Mouse (Mus musculus): ENCODE measurements around the gene 1700069L16Rik.

The 1700069L16Rik gene

DNA sequence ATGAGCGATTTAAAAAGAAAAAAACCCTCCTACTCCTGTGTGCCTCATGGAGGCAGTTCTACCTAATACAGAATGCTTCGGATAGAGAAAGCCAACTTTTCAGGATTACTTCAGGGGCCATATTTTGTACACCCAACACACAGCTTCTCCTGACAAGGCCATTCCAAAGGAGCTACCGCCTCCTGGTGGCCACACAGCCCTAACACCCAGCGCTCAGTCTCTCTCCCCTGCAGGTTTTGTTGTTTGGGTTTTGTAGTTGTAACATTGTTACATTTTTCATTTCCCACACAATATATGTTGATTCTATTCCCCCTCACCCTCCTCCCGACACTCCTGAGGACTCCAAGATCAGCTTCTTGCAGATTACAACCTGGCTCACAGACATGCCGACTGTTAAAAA lies 7.6 kb upstream of the 1700069L16Rik start:
- DNase-seq: peak; percentile 77

DNA sequence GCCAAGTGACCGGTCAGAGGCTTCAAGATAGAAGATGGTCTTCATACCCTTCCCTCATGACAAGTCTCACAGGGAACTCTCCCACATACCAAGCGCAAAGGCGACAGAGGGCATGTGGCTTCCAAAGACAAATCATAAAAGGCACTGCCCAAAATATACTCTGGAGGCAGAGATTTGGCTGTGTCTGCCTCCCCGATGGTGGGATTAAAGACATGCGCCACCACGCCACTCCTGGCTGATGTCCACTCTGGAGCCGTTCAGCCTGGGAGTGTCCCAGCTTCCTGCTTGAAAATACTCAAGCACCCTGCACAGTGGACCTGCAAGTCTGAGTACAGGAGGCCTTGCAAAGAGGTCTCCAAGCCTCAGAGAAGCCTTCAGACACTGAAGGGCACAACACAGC lies 6.6 kb upstream of the 1700069L16Rik start:
- DNase-seq: no peak

DNA sequence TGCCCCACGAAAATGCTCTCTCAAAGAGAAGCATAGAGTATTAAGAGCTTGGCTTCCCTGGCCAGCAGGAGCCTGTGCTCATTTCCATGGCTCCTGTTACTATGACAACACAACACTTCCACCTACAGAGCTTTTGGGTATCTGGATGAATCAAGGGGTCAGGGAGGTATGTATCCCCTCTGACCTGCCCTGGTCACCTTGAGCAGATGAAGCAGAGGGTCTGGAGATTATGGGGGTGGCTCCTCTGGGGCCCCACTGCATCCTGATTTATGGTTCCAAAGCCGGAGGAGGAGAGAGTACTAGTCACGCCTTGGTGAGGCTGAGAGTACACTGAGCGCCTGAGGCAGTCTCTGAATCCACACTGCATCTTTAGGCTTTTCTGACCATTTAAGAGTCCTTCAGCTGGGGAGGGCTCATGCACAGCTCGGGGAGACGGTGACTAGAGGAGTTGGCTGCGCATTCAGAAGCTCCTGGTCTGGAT lies 6.1 kb upstream of the 1700069L16Rik start:
- DNase-seq: no peak

DNA sequence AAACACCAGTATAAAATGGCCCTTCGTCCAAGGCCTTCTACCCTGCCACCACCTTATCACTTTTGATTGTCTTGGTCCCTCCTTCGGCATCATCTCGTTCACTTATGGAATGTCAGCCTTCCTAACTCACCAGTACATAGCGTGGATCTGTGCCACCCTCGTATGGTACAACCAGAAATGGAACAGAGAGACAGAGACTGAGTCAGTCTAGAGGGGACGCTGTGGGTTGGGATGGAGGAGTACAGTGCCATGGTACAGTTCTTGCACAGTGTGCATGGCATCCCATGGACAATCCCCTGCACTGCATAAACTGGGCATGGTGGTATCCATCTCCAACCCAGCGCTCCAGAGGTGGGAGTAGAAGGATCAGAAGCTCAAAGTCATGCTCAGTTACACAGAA lies 4.1 kb upstream of the 1700069L16Rik start:
- DNase-seq: no peak

DNA sequence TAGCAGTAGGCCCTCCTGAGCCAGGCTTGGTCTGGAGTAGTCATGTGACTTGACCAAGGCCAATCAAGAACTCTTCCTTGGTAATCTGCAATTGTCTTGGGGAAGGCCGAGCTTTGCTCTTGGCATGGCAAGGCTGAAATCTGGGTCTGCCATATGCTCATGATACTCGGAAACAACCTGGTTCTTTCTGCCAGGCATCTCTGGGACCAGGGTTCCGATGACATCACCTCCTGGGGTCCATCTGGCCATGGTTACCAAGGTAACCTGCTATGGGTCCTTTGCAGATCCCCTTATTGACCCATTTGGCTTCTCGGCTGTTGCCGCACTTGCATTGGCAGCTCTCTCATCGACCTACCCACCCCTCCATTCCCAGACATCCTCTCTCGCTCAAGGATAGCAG lies 3.4 kb upstream of the 1700069L16Rik start:
- DNase-seq: no peak

DNA sequence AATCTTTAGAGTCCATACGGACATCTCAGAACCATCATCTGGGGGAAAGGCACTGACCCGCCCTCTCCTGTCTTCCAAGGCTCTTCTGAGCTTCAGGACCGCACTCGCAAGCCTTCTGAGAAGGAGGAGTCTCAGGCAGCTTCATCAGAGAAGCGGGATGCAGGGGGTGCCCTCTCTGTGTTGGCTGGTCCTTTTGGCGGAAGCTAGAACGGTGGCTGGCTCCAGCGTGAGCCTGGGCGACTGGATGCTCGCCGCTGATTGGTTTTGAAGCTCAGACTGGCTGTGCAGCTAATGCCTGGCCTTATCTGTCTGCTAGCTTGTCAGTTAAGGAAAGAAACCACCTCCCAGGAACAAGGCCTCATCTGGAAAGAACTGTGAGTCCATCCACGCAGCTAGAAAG lies 2.7 kb upstream of the 1700069L16Rik start:
- DNase-seq: no peak

DNA sequence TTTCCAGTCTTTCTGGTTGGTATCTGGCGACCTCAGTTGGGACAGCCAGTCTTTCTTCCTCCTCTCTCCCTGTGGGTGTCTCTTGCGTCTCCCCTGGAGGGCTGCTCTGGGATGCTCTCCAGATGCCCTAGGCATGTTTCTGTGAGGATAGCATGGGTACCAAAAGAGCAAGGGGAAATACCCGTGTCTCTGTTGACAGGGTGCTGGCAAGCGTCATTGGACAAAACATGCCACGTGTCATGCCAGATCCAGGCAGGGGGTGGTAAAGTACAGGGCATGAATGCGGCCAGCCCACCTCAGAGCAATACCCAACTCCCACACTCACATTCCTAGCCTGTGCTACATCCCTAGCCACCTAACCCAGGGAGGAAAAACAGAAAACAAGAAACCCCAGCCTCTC lies 2.0 kb upstream of the 1700069L16Rik start:
- DNase-seq: no peak

DNA sequence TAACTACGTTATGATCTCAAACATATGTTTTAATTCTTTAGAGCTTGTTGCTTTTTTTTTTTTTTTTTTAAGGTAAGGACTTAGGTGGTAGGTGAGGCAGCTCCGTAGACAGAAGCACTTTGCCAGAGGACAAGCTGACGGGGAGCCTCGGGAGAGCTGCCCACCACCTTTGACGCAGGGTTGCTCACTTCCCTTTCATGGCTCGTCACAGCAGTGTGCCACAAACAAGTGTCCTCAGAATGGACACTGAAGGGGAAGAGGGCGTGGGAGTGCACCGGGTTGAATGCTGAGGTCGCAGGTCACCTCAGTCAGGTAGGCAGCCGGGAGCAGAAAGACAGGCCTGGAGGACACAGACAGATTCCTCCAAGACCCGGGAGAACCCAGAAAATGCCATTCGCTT lies 845 bp upstream of the 1700069L16Rik start:
- DNase-seq: no peak

DNA sequence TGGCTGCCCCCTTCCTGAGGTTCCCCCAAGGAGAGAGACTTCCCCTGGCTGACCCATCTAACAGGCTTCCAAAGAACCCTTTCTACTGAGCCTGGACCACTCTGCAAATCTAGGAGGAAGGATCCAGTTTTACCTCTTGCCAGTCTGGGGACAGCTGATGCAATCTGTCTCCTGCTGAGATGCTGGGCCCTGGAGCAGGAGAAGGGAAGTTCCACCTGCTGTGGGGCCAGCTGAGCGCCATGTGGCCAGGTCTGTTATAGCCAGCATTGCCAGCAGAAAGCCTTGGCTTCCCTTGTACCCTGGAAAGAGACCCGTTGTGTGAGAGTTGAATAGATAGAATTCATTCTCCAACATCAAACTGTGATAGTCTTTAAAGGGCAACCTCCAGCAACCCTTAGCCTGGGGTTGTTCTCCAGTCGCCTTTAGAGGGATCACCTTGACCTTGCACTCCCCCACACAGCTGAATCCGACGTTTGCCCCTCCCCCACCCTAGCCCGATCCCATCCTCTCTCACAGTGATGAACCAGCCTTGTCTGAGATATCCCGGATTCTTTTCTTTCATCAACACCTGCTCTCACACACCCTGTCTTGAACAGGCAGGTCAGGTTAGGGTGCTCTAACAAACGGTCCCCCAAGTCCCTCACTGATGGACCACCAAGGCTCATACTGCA lies 870 bp downstream of the 1700069L16Rik start:
- DNase-seq: no peak

DNA sequence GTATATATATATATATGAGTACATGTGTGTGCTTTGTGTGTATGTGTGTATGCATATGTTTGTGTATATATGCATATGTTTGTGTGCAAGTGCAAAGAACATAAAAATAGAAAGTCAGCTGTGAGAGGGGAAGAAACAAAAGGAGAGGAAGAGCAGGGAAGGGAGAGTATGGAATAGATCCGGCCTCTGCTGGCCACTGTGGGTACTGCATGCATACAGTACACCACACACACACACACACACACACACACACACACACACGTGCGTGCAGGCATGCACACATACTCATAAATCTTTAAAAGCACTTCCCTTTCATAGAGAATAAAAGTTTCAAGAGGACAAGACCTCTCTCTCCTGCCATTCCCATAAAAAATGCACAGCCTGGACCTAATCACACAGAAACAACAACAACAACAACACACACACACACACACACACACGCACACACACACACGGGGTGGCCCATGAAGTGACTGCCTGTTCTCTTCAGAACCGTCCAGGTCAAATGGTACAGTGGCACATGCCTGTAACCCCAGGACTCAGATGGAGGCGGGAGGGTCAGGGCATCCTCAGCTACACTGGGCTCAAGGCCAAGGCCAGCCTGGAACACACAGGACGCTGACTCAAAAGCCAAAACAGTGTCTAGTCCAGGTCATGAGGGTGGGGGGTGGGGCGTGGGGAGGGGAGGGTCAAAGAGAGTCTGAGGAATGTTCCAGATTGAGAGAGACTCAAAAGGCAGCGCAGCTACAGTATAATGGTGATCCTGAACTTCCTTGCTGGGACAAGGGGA lies 2.2 kb downstream of the 1700069L16Rik start:
- no peak for DNase-seq

DNA sequence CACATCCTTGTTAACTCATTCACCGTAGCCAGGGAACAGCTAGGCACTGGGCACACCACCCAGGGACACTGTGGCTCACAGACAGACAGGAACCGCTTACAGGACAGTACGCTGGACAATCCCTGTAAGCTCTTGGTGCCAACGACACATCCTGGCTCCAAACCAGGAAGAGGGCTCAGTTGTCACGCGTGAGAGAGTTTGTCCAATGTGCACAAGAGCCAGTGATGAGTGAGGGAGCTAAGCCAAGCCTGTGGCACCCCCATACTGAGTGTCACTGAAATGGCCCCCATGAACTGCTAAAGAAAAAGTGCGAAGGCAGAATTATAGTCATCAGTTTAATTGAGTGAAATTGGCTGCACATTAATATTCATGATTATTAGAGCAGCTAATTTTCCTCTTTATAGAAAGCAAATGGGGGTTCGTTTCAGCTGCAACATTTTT lies 5.3 kb downstream of the 1700069L16Rik start:
- DNase-seq: no peak

DNA sequence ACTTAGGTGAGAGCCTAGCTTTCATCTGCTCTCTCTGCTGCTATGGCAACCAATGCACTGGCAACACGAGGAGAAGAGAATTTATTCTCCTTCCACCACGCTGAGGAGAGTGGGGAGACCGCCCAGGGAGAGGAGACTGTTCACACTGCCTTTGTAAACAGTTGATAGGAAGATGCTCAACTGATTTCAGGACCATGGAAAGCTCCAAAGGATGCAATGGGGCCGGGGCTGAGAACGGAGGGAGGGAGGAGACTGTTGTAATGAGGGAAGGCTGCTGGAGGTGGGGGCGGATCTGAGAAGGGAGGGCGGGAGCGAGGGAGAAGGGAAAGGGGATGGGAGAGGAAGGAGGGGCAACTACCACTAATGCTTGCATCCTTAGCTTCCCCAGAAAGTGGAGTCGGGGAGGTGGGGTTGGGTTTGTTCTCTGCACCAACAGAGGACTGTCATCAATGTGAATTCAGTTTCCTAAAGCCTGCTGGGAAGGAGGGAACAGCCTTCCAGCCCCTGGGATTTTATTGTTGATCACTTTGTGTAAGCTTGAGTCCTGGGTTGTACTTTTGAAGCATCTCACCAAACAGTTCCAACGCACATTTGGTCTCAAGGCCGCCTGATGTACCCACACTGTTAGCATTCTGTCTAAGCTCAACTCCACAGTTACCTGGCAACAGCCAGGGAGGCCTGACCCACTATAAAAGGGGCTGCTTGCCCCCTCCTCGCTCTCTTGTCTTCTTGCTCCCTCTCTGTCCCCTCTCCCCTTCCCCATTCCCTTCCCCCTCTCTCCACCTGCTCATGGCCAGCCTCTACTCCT lies 7.8 kb downstream of the 1700069L16Rik start:
- DNase-seq: peak; percentile 71

DNA sequence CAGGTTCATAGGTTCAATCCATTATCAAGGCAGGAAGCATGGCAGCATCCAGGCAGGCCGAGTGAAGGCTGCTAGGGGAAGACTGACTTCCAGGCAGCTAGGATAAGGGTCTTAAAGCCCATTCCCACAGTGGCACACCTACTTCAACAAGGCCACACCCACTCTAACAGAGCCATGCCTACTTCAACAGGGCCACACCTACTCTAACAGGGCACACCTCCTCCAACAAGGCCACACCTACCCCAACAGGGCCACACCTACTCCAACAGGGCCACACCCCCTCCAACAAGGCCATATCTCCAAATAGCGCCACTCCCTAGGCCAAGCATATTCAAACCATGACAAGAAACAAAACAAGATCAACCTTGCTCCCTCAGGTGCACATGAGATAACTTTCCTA lies 11.7 kb downstream of the 1700069L16Rik start:
- no peak for DNase-seq

DNA sequence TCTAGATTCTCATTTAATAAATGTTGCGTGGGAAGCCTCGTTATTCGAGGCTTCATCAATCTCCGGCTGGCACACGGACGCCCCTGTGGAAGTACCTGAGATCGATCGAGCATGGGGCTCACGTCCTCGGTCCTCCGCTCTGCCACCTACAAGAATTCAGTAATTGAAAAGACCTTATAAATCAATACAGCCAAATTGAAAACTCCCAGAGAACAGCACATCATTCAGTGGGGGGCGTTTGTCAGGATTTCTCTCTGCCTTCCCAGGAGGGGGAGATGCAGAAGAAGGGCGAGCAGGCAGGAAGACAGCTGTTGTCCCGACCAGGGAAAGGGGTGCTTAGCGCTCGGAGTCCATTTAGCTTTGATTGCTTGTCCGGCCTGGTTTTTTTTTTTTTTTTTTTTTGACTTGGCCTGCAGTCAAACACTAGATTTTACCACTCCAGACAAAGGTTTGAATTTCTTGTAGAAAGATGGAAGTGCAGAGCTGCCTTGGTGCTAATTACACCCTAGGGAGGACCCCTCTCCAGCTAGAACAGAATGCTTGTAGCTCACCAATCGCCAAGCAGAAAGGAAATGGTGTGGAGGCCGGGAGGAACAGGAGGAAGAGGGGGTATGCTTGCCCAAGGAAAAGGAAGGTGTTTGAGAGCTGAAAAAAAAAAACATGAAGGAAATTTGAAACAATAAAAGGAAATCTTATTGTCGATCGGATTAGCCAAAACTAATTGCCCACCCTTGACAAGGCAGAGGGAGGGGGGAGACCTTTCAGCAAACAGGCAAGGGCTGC lies 20.6 kb downstream of the 1700069L16Rik start:
- DNase-seq: peak; percentile 47

DNA sequence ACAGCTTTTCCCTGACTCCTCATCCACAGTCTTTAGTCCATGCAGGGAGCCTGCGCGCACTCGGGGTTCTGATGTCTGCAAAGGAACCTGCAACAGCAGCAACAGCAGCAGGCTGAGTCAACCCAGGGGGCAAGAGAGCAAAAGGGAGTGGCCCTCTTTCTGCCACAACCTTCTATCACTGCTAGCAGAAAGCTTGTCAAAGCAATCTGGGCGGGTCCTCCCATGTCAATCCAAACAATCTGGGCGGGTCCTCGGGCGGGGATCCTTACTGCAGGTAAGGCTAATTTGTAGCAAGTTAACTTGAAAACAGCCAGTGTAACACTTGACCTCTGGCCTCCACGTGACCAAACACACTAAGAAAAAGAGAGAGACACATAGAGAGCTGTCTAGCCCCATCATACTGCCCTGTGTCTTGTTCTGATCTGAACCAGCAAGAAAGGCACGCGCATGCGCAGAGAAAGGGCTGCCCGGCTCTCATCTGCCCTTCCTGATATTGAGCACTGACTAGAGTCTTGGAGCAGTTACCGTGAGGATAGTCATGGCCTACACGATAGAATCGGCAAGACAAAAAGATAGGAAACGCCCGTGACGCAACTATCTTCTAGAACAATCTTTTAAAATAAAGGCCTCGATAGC lies 24.1 kb downstream of the 1700069L16Rik start:
- DNase-seq: no peak

DNA sequence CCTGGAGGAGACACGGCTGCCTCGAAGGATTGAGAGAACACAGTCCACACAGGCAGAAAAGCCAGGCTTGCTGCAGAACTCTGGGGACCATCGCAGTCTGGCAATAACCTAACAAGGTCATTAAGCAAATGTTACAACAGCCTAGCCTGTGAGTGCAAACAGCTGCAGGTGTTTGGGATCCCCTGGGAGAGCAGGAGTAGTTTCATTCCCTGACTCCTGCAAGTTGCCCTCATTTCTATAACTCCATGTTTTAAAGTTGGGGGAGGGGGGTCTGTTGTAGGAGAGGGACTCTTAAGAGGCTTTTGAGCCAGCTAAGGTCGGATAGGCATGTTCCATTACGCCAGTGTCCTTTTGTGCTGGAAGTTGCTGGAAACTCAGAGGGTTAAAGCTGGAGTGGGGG lies 30.2 kb downstream of the 1700069L16Rik start:
- no peak for DNase-seq

DNA sequence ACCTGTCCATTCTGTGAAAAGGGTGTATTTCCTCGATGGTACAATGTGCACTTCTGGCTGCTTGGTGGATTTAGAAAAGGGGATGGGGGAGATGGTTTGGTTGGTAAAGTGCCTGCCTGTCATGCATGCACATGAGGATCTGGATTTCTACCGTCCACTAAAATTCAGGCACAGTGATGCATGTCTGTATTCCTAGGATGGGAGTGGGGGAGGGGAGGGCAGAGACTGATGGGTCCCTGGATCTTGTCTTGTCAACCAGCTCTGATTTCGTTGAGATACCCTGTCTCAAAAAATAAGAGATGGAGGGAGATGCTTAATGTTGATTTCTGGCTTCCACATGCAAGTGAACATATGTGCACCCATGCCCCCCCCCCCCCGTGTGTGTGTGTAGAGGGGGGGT lies 30.6 kb downstream of the 1700069L16Rik start:
- no peak for DNase-seq

DNA sequence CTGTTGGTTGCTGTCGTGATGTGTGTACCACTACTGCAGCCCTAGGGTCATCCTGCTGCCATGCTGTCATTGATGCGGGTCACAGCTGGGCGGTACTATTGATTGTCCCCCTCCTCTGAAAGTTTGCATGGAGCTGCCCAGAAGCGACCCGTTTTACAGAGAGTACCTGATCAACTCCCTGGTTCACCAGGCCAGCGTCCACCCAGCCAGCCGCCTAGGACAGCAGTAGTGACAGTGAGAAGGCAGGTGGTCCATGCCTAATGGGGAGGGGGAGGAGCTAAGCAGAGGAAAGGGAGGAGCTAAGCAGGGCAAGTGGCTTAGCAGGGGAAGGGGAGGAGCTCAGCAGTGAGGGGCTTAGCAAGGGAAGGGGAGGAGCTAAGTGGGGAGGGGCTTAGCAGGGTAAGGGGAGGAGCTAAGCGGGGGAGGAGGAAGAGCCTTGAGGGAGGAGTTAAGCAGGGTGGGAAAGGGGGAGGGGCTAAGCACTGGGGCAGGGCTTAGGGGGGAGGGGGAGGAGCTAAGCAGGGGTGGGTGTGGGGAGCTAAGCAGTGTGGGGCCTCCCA lies 31.3 kb downstream of the 1700069L16Rik start:
- no peak for DNase-seq

DNA sequence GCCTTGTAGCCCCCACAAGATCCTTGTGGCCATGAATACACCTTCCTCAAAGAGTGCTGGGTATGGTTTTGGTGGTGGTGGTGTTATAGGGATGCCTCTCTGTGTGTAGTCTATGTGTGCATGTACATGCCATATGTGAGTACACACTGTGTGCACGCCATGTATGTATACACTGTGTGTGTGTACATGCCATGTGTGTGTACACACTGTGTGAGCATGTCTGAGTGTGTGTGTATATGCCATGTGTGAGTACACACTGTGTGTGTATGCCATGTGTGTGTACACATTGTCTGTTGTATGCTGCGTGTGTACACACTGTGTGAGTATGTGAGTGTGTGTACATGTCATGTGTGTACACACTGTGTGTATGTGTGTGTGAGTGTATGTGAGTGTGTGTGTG lies 33.7 kb downstream of the 1700069L16Rik start:
- no peak for DNase-seq

DNA sequence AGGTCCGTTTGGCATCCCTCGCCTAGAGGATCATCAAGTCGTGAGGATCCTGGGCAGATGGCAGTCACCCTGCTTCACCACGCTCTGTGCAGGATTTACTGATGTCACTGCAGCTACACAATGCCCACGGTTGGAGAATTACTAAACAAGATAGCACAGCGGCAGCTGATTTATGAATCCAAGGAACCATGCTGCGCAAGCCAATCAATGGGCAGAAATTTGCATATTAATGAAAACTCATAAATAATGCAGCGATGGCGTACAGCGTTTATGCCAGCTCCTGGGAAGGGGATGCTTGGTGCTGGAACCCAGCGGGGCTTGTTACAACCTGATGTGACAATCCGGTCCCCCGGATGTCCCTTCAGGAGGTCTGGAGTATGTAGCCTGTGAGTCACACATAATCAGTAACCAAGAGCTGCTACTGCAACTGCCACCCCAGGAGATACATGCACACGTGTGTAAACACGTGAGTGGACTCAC lies 34.5 kb downstream of the 1700069L16Rik start:
- no peak for DNase-seq

DNA sequence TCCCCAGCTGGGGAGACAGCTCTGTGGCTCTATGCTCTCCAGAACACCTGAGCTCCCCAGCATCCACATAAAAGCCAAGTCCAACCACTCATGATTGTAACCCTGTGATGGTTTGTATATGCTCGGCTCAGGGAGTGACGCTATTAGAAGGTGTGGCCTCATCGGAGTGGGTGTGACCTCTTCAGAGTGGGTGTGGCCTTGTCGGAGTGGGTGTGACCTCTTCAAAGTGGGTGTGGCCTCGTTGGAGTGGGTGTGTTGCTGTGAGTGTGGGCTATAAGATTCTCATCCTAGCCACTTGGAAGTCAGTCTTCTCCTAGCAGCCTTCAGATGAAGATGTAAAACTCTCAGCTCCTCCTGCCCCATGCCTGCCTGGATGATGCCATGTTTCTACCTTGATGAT lies 37.1 kb downstream of the 1700069L16Rik start:
- DNase-seq: no peak

DNA sequence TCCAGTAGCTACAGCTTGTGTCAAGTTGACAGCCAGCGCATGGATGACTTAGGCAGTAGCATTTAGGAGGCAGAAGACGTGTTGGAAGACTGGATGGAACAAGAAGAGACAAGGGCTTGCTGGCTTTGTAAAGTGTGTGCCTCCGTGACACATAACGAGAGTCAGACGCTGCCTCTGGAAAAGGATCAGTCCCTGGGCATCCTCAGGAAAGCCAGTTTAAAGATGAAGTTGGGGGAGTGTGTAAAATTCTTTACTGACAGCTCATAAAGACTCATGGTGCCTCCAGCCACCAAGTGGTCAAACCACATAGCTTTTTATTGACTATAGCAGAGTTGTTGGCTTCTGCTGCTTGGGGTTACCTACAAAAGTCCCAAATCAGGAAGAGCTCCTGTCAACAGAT lies 39.1 kb downstream of the 1700069L16Rik start:
- DNase-seq: no peak

Measured in kidney, postnatal 10 days (tissue).